Mouse (Mus musculus): ENCODE data around the gene Celsr1. TPM values are rescaled to one million over a fixed set of nuclear protein-coding genes. Genes with fewer than 3 reads are reported as not detected.

The Celsr1 gene
- polyA plus RNA-seq, 1 experiment from 2014 or later, result 2.5 TPM

GRCm38 (mm10) chr15:85970441-85970840 lies 63.1 kb downstream of the Celsr1 start:
- H3K9me3 ChIP-seq, result no peaks in the 10 kb centered on the region
- no peak overlapping the region for H3K9ac ChIP-seq
- H3K4me1 ChIP-seq, result peaks cover 27% of the 10 kb centered on the region
- WGBS, result 63% methylated on average over 8 of the region's 8 CpGs
- ATAC-seq (ENCODE audit: insufficient number of reproducible peaks, insufficient read depth, low FRiP score, low TSS enrichment), result no peak
- no peak overlapping the region for H3K4me3 ChIP-seq
- no peak overlapping the region for H3K27ac ChIP-seq
- H3K4me2 ChIP-seq (replicated peaks), result no peak overlapping the region
- H3K36me3 ChIP-seq, result no peaks in the 10 kb centered on the region
- H3K27me3 ChIP-seq, result no peaks in the 10 kb centered on the region

- Histone ChIP-seq H3K4me1 (peaks cover 22% of the 10 kb centered on the region), H3K36me3 (no peaks in the 10 kb centered on the region), H3K27ac (peak overlapping the region; percentile 8; the same call in 1 of the 2 replicates), H3K9me3 (no peaks in the 10 kb centered on the region), H3K4me2 (replicated peaks) (no peak overlapping the region), H3K4me3 (no peak overlapping the region), H3K9ac (no peak overlapping the region), H3K27me3 (no peaks in the 10 kb centered on the region)
- no peak for ATAC-seq (ENCODE audit: insufficient number of reproducible peaks, insufficient read depth, low FRiP score, low TSS enrichment)
- WGBS, result 51% methylated on average over 3 of the region's 3 CpGs
Observed at GRCm38 (mm10) chr15:85969707-85970153, 63.8 kb downstream of the Celsr1 start.

GRCm38 (mm10) chr15:85969291-85969690 lies 64.3 kb downstream of the Celsr1 start:
- no peak for ATAC-seq (ENCODE audit: insufficient number of reproducible peaks, insufficient read depth, low FRiP score, low TSS enrichment)
- Histone ChIP-seq H3K4me1 (peaks cover 18% of the 10 kb centered on the region), H3K9me3 (no peaks in the 10 kb centered on the region), H3K27ac (no peak overlapping the region), H3K4me3 (no peak overlapping the region), H3K4me2 (replicated peaks) (no peak overlapping the region), H3K9ac (no peak overlapping the region), H3K36me3 (no peaks in the 10 kb centered on the region), H3K27me3 (no peaks in the 10 kb centered on the region)
- 83% methylated on average over 7 of the region's 7 CpGs for WGBS

- H3K4me1 ChIP-seq, result peaks cover 13% of the 10 kb centered on the region
Observed at GRCm38 (mm10) chr15:85966032-85966431, 67.5 kb downstream of the Celsr1 start.

GRCm38 (mm10) chr15:85963279-85963840 lies 70.2 kb downstream of the Celsr1 start:
- ATAC-seq (ENCODE audit: insufficient number of reproducible peaks, insufficient read depth, low FRiP score, low TSS enrichment), result no peak
- Histone ChIP-seq H3K36me3 (no peaks in the 10 kb centered on the region), H3K4me2 (replicated peaks) (no peak overlapping the region), H3K27me3 (no peaks in the 10 kb centered on the region), H3K4me3 (no peak overlapping the region), H3K4me1 (0 out of 2 replicates have a peak, but pooled peaks cover 4% of the 10 kb centered on the region), H3K9me3 (no peaks in the 10 kb centered on the region), H3K27ac (no peak overlapping the region), H3K9ac (no peak overlapping the region)
- 77% methylated on average over 8 of the region's 8 CpGs for WGBS

More at GRCm38 (mm10) chr15:85966032-85966431, 67.5 kb downstream of the Celsr1 start:
- Histone ChIP-seq H3K9ac (no peak overlapping the region), H3K4me2 (replicated peaks) (no peak overlapping the region), H3K4me3 (no peak overlapping the region), H3K36me3 (no peaks in the 10 kb centered on the region), H3K27me3 (no peaks in the 10 kb centered on the region), H3K27ac (no peak overlapping the region), H3K9me3 (no peaks in the 10 kb centered on the region)
- WGBS, result 84% methylated on average over 7 of the region's 7 CpGs
- no peak for ATAC-seq (ENCODE audit: insufficient number of reproducible peaks, insufficient read depth, low FRiP score, low TSS enrichment)

- no peak for ATAC-seq (ENCODE audit: insufficient number of reproducible peaks, insufficient read depth, low FRiP score, low TSS enrichment)
- Histone ChIP-seq H3K4me1 (0 out of 2 replicates have a peak, but pooled peaks cover 4% of the 10 kb centered on the region), H3K9me3 (no peaks in the 10 kb centered on the region), H3K27me3 (no peaks in the 10 kb centered on the region), H3K4me2 (replicated peaks) (no peak overlapping the region), H3K9ac (no peak overlapping the region), H3K27ac (no peak overlapping the region), H3K36me3 (no peaks in the 10 kb centered on the region), H3K4me3 (no peak overlapping the region)
- WGBS, result 88% methylated on average over 8 of the region's 8 CpGs
Observed at GRCm38 (mm10) chr15:85962691-85963090, 70.9 kb downstream of the Celsr1 start.

- Histone ChIP-seq H3K9me3 (no peaks in the 10 kb centered on the region), H3K9ac (no peak overlapping the region), H3K4me3 (no peak overlapping the region), H3K27ac (no peak overlapping the region), H3K4me1 (0 out of 2 replicates have a peak, but pooled peaks cover 4% of the 10 kb centered on the region), H3K36me3 (no peaks in the 10 kb centered on the region), H3K4me2 (replicated peaks) (no peak overlapping the region), H3K27me3 (no peaks in the 10 kb centered on the region)
- no peak for ATAC-seq (ENCODE audit: insufficient number of reproducible peaks, insufficient read depth, low FRiP score, low TSS enrichment)
- 85% methylated on average over 4 of the region's 4 CpGs for whole genome bisulfite sequencing
Observed at GRCm38 (mm10) chr15:85961651-85962050, 71.9 kb downstream of the Celsr1 start.

GRCm38 (mm10) chr15:85961131-85961530 lies 72.4 kb downstream of the Celsr1 start:
- no peak overlapping the region for H3K4me3 ChIP-seq
- no peaks in the 10 kb centered on the region for H3K27me3 ChIP-seq
- H3K4me2 ChIP-seq (replicated peaks), result no peak overlapping the region
- H3K36me3 ChIP-seq, result no peaks in the 10 kb centered on the region
- H3K9ac ChIP-seq, result no peak overlapping the region
- no peaks in the 10 kb centered on the region for H3K9me3 ChIP-seq
- no peak for ATAC-seq (ENCODE audit: insufficient number of reproducible peaks, insufficient read depth, low FRiP score, low TSS enrichment)
- WGBS, result 72% methylated on average over 7 of the region's 7 CpGs
- H3K27ac ChIP-seq, result no peak overlapping the region
- H3K4me1 ChIP-seq, result peaks cover 6% of the 10 kb centered on the region

- no peak overlapping the region for H3K9ac ChIP-seq
- H3K4me2 ChIP-seq (replicated peaks), result no peak overlapping the region
- 68% methylated on average over 6 of the region's 6 CpGs for WGBS
- H3K4me3 ChIP-seq, result no peak overlapping the region
- no peak for ATAC-seq (ENCODE audit: insufficient number of reproducible peaks, insufficient read depth, low FRiP score, low TSS enrichment)
- no peaks in the 10 kb centered on the region for H3K36me3 ChIP-seq
- H3K27ac ChIP-seq, result no peak overlapping the region
- H3K27me3 ChIP-seq, result no peaks in the 10 kb centered on the region
- peaks cover 15% of the 10 kb centered on the region for H3K4me1 ChIP-seq
- no peaks in the 10 kb centered on the region for H3K9me3 ChIP-seq
Observed at GRCm38 (mm10) chr15:85956202-85956601, 77.4 kb downstream of the Celsr1 start.

GRCm38 (mm10) chr15:85953458-85953857 lies 80.1 kb downstream of the Celsr1 start:
- Histone ChIP-seq H3K4me1 (peaks cover 18% of the 10 kb centered on the region), H3K4me2 (replicated peaks) (no peak overlapping the region), H3K27me3 (no peaks in the 10 kb centered on the region), H3K9ac (no peak overlapping the region), H3K9me3 (no peaks in the 10 kb centered on the region), H3K36me3 (no peaks in the 10 kb centered on the region), H3K27ac (no peak overlapping the region), H3K4me3 (no peak overlapping the region)
- 79% methylated on average over 6 of the region's 6 CpGs for WGBS
- ATAC-seq (ENCODE audit: insufficient number of reproducible peaks, insufficient read depth, low FRiP score, low TSS enrichment), result no peak

- Histone ChIP-seq H3K27ac (peak overlapping the region; percentile 17; the same call in 1 of the 2 replicates), H3K4me3 (no peak overlapping the region), H3K27me3 (no peaks in the 10 kb centered on the region), H3K36me3 (no peaks in the 10 kb centered on the region), H3K9me3 (no peaks in the 10 kb centered on the region), H3K9ac (no peak overlapping the region), H3K4me2 (replicated peaks) (no peak overlapping the region), H3K4me1 (peaks cover 15% of the 10 kb centered on the region; the same call in 1 of the 2 replicates)
- ATAC-seq (ENCODE audit: insufficient number of reproducible peaks, insufficient read depth, low FRiP score, low TSS enrichment), result no peak
- 63% methylated on average over 16 of the region's 16 CpGs for WGBS
Observed at GRCm38 (mm10) chr15:85949421-85950164, 84.0 kb downstream of the Celsr1 start.

GRCm38 (mm10) chr15:85947967-85948366 lies 85.6 kb downstream of the Celsr1 start:
- H3K9ac ChIP-seq, result no peak overlapping the region
- WGBS, result 51% methylated on average over 8 of the region's 8 CpGs
- H3K36me3 ChIP-seq, result no peaks in the 10 kb centered on the region
- no peak overlapping the region for H3K4me2 ChIP-seq (replicated peaks)
- H3K27me3 ChIP-seq, result no peaks in the 10 kb centered on the region
- 0 out of 2 replicates have a peak, but pooled peaks have one; percentile 7 for ATAC-seq (ENCODE audit: insufficient number of reproducible peaks, insufficient read depth, low FRiP score, low TSS enrichment)
- H3K9me3 ChIP-seq, result no peaks in the 10 kb centered on the region
- no peak overlapping the region for H3K4me3 ChIP-seq
- H3K27ac ChIP-seq, result peak overlapping the region; percentile 47; the same call in 1 of the 2 replicates
- H3K4me1 ChIP-seq, result peaks cover 15% of the 10 kb centered on the region; the same call in 1 of the 2 replicates
